Mouse (Mus musculus) limb, embryonic 10.5 days (tissue): ENCODE results near the gene Nrde2. TPM values are rescaled to one million over a fixed set of nuclear protein-coding genes. Genes with fewer than 3 reads are reported as not detected.

Experiments used
- DNase-seq: peaks from one replicate; pipeline ENCODE4 v3.0.0-alpha.2; 2017; ENCODE audit warnings: low spot score
- H3K27ac ChIP-seq: fragments of 300-500 bp; sonication (generic); 2 replicates; pipeline ENCODE4 v1.5.1; 2016; ENCODE audit warnings: mild to moderate bottlenecking
- H3K27me3 ChIP-seq: fragments of 300-500 bp; sonication (generic); 2 replicates; pipeline ENCODE4 v1.6.1; 2016; ENCODE audit warnings: low read depth, mild to moderate bottlenecking; ENCODE audit not compliant: poor library complexity, severe bottlenecking
- H3K36me3 ChIP-seq: fragments of 300-500 bp; sonication (generic); 2 replicates; pipeline ENCODE4 v1.6.1; 2016; ENCODE audit warnings: mild to moderate bottlenecking, moderate library complexity
- H3K4me1 ChIP-seq: fragments of 300-500 bp; sonication (generic); 2 replicates; pipeline ENCODE4 v1.6.1; 2016
- H3K4me3 ChIP-seq: fragments of 300-500 bp; sonication (generic); 2 replicates; pipeline ENCODE4 v1.5.1; 2016; ENCODE audit warnings: mild to moderate bottlenecking, moderate library complexity
- H3K9me3 ChIP-seq: fragments of 300-500 bp; sonication (generic); replicated peaks from 2 replicates; pipeline ENCODE4 v1.6.1; 2016; ENCODE audit warnings: mild to moderate bottlenecking
- WGBS: fragments of 180-500 bp; shearing (Covaris S2); methylation state at CpG from one replicate; pipeline ENCODE4 v1.1.7; 2016; 5-methylcytosine and 5-hydroxymethylcytosine counted together
- polyA plus RNA-seq: library from polyadenylated mRNA; unstranded; fragments of >200 nt; fragmentation: Nextera tagmentation; extraction: Ambion mirVana; gene quantifications from 2 replicates; pipeline ENCODE4 v1.2.1, GENCODE M21; 2016

Gene Nrde2
- polyA plus RNA-seq, result 15.5 and 16.3 TPM in 2 replicates

GRCm38 (mm10) chr12:100159261-100159975 lies at the start of gene Nrde2:
TSS of gene Nrde2 (minus strand) at chr12:100159653.
- Histone ChIP-seq H3K4me3 (peak within 1 kb of the TSS; percentile 58), H3K36me3 (peaks cover 12% of the 10 kb centered on the region; the same call in 1 of the 2 replicates), H3K4me1 (peaks cover 7% of the 10 kb centered on the region; the same call in 1 of the 2 replicates), H3K27ac (peak within 1 kb of the TSS; percentile 91), H3K27me3 (no peaks in the 10 kb centered on the region), H3K9me3 (no peaks in the 10 kb centered on the region)
- under 1% methylated on average over 26 of the region's 26 CpGs for WGBS
- DNase-seq, result peak; percentile 89

DNA sequence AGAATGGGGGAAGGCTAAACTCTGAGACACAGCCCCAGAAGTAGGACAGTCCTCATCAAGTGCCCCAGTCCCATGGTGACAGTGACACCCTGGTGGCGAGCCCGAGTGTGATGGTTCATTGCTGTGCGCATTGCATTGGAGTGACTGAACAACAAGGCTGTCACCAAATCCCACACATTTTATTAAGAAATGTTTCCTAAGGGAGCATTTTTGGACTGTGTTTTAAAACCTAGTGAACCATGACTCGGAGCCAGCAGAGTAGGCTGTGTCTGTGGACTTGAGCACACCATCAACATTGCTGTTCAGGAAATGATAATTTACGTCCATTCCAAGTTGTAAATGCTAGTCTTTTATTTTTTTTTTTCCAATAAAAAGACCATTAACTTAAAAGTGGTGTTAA lies 47.5 kb upstream of the Nrde2 start:
- WGBS, result 92% methylated on average over 5 of the region's 5 CpGs
- Histone ChIP-seq H3K9me3 (no peaks in the 10 kb centered on the region), H3K4me1 (peaks cover 5% of the 10 kb centered on the region), H3K27me3 (no peaks in the 10 kb centered on the region), H3K36me3 (peaks cover 84% of the 10 kb centered on the region), H3K4me3 (no peak overlapping the region), H3K27ac (no peak overlapping the region)
- no peak for DNase-seq

DNA sequence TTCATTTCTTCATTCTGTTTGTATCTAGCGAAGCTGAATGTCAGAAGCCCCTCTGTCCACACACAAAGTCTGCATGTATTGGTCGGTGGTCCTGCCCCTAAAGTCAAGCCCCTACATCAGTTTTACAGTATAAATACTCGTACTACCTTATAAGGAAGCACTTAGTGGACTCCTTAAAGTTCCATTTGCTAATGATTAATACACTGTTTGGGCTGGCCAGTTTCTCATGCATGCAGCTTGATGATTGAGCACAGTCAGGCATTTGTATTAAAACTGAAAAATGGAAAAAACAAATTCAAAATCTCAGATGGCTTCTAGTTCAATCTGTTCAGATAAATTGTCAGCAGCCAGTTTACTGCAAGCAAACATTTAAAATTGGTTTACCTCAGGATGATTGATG lies 47.1 kb upstream of the Nrde2 start:
- peaks cover 9% of the 10 kb centered on the region for H3K4me1 ChIP-seq
- H3K4me3 ChIP-seq, result no peak overlapping the region
- no peaks in the 10 kb centered on the region for H3K27me3 ChIP-seq
- peaks cover 85% of the 10 kb centered on the region for H3K36me3 ChIP-seq
- no peak overlapping the region for H3K27ac ChIP-seq
- 89% methylated on average over 3 of the region's 3 CpGs for whole genome bisulfite sequencing
- H3K9me3 ChIP-seq, result no peaks in the 10 kb centered on the region
- DNase-seq, result no peak

DNA sequence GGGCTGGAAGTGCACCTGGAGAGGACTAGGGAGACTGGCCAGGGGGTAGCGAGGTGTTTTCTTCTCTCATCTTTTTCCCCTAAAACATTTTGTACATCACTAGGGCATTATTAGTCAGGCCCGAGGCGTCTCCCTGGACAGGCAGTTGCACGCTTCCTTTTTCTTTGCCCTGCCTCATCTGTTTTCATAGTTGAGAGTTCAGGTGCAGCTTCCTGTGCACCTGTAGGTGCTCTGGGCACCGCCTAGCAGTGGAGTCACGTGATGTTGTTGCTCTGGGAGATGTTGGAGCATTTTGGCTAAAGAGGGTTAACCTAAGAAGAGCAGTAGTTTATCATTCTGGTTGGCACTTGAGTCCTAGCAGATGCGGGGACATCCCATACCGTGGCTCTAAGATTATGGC lies 45.7 kb upstream of the Nrde2 start:
- Histone ChIP-seq H3K4me1 (peaks cover 22% of the 10 kb centered on the region), H3K9me3 (no peaks in the 10 kb centered on the region), H3K36me3 (peaks cover 82% of the 10 kb centered on the region), H3K27ac (no peak overlapping the region), H3K27me3 (no peaks in the 10 kb centered on the region), H3K4me3 (no peak overlapping the region)
- WGBS, result 95% methylated on average over 8 of the region's 8 CpGs
- no peak for DNase-seq

GRCm38 (mm10) chr12:100203759-100204158 lies 44.3 kb upstream of the Nrde2 start:
- 84% methylated on average over 3 of the region's 3 CpGs for WGBS
- H3K27ac ChIP-seq, result no peak overlapping the region
- H3K4me1 ChIP-seq, result peaks cover 28% of the 10 kb centered on the region
- DNase-seq, result no peak
- peaks cover 68% of the 10 kb centered on the region for H3K36me3 ChIP-seq
- no peaks in the 10 kb centered on the region for H3K27me3 ChIP-seq
- H3K4me3 ChIP-seq, result no peak overlapping the region
- no peaks in the 10 kb centered on the region for H3K9me3 ChIP-seq

DNA sequence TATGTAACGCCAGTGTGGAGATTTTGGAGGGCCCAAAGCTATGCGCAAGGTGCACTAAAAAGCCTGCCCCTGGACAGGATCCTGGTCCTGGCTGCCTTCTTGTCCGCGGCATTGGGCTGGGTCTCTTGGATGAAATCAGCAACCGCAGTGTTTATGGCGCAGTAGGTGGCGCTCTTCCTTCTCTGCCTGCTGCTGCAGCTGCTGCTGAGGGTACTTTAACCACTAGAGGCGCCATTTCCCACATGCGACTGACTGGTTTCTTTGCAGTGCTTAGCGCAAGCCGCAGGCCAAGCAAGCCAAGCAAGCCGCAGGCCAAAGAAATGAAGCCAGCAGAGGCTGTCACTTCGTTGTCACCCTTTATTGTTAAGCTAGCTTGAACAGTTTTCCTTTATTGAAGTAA lies 42.4 kb upstream of the Nrde2 start:
- Histone ChIP-seq H3K36me3 (peaks cover 50% of the 10 kb centered on the region), H3K27ac (no peak overlapping the region), H3K27me3 (no peaks in the 10 kb centered on the region), H3K9me3 (no peaks in the 10 kb centered on the region), H3K4me3 (peak overlapping the region; percentile 97), H3K4me1 (peaks cover 36% of the 10 kb centered on the region)
- WGBS, result 2% methylated on average over 13 of the region's 13 CpGs
- peak; percentile 92 for DNase-seq

GRCm38 (mm10) chr12:100201363-100201711 lies 41.9 kb upstream of the Nrde2 start:
- no peaks in the 10 kb centered on the region for H3K27me3 ChIP-seq
- H3K9me3 ChIP-seq, result no peaks in the 10 kb centered on the region
- peak overlapping the region; percentile 97 for H3K4me3 ChIP-seq
- peaks cover 36% of the 10 kb centered on the region for H3K4me1 ChIP-seq
- WGBS, result 72% methylated on average over 4 of the region's 4 CpGs
- DNase-seq, result no peak
- peaks cover 45% of the 10 kb centered on the region for H3K36me3 ChIP-seq
- H3K27ac ChIP-seq, result no peak overlapping the region

DNA sequence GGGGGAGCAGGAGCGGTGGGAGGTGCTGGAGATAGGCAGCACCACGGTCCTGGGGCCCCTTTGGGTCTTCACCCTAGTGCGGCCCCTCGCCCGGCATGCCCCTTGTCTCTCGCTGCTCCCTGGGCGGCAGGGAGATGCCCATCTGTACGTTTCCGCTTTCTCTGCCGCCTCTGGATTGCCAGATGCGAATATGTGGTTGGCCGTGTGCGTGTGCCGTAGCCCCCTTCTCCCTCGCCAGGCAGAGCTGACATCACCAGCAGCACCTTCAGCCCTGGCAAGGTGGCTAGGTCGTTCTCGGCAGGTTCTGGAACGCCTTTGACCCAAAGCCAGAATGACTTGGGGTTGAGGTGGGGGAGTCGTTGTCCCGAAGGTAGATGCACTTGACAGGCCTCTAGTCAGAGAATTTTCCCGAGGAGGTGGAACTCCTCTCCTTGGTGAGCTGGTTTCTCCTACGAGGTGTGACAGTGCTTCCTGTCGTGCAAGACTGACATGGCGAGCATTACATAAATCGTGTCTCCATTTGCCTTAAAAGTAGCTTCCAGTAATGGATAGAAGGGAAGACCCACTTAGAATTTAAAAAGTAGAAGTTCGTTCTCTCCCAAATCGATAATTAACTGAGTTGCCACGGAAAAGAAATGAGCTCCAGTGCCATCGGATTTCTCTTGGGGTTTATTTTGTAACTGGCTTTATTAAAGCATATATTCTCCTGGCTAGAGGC lies 41.4 kb upstream of the Nrde2 start:
- DNase-seq, result peak; percentile 73
- H3K36me3 ChIP-seq, result peaks cover 40% of the 10 kb centered on the region
- H3K9me3 ChIP-seq, result no peaks in the 10 kb centered on the region
- WGBS, result 8% methylated on average over 29 of the region's 29 CpGs
- H3K4me1 ChIP-seq, result peaks cover 36% of the 10 kb centered on the region
- H3K27me3 ChIP-seq, result no peaks in the 10 kb centered on the region
- peak overlapping the region; percentile 97 for H3K4me3 ChIP-seq
- peak overlapping the region; percentile 93 for H3K27ac ChIP-seq

- peak; percentile 79 for DNase-seq
- Histone ChIP-seq H3K4me3 (peak overlapping the region; percentile 97), H3K9me3 (no peaks in the 10 kb centered on the region), H3K36me3 (peaks cover 32% of the 10 kb centered on the region), H3K27ac (peak overlapping the region; percentile 93), H3K27me3 (no peaks in the 10 kb centered on the region), H3K4me1 (peaks cover 36% of the 10 kb centered on the region)
- under 1% methylated on average over 78 of the region's 86 CpGs for WGBS
These were observed 40.6 kb upstream of the Nrde2 start for GRCm38 (mm10) chr12:100199891-100200644.

DNA sequence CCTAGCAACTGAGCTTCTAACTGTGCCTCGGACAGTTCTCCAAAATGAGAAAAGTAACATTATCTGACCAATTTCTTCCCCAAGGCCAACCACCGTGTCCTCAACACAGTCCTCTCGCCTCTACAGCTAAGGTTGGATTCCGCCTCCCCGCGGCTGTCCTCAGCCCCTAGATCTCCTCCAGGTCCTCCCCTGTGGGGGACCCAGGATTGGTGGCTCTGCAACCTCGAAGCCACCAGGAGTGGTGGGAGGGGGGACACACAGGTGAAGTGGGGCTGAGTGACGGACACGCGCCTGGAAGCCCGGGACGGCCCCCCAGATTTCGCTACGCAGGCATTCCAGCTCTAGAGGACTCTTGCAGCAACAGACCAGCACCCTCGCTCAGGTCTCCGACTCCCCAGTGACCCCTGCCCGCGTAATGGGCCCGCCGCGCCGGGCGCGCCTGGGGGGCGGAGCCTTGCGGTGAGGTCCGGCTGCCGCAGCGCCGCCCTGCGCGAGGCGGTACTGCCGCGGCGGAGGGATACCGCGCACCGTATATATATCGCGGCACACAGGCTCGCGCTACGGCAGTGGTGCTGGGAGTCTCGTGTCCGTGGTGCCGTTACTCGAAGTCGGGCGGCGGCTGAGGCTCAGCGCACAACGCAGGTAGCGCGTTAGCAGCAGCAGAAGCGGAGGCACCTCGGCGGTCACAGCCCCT lies 39.7 kb upstream of the Nrde2 start, which contains the start of gene Calm1:
Gene Calm1 (plus strand): TSS at position 469 of the 694 bp plus-strand sequence.
- H3K9me3 ChIP-seq, result no peaks in the 10 kb centered on the region
- peaks cover 36% of the 10 kb centered on the region for H3K4me1 ChIP-seq
- peak; percentile 97 for DNase-seq
- peak within 1 kb of the TSS; percentile 93 for H3K27ac ChIP-seq
- peak within 1 kb of the TSS; percentile 97 for H3K4me3 ChIP-seq
- peaks cover 23% of the 10 kb centered on the region for H3K36me3 ChIP-seq
- WGBS, result under 1% methylated on average over 58 of the region's 58 CpGs
- H3K27me3 ChIP-seq, result no peaks in the 10 kb centered on the region

GRCm38 (mm10) chr12:100196786-100197185 lies 37.3 kb upstream of the Nrde2 start:
- peaks cover 30% of the 10 kb centered on the region for H3K4me1 ChIP-seq
- no peak for DNase-seq
- no peaks in the 10 kb centered on the region for H3K27me3 ChIP-seq
- H3K27ac ChIP-seq, result no peak overlapping the region
- no peaks in the 10 kb centered on the region for H3K36me3 ChIP-seq
- H3K9me3 ChIP-seq, result no peaks in the 10 kb centered on the region
- H3K4me3 ChIP-seq, result no peak overlapping the region
- WGBS, result 72% methylated on average over 7 of the region's 7 CpGs

GRCm38 (mm10) chr12:100194181-100194580 lies 34.7 kb upstream of the Nrde2 start:
- Histone ChIP-seq H3K36me3 (no peaks in the 10 kb centered on the region), H3K4me1 (peaks cover 13% of the 10 kb centered on the region), H3K4me3 (no peak overlapping the region), H3K9me3 (no peaks in the 10 kb centered on the region), H3K27me3 (no peaks in the 10 kb centered on the region), H3K27ac (no peak overlapping the region)
- WGBS, result 100% methylated on average over 1 of the region's 1 CpGs
- no peak for DNase-seq
